Mouse (Mus musculus) limb, embryonic 11.5 days (tissue): ENCODE data around the gene Nfe2l1. TPM values are rescaled to one million over a fixed set of nuclear protein-coding genes. Genes with fewer than 3 reads are reported as not detected.
"Not testable (repeated sequence)": the region's sequence is repeated elsewhere in the genome, so short reads cannot be mapped to it uniquely, and the experiment has no call there.

Experiments
- ATAC-seq: fragments of 200-750 bp; cut with Nextera tagmentation; 2 replicates; pipeline ENCODE4 v1.8.0; 2017; ENCODE audit warnings: low read depth; ENCODE audit not compliant: insufficient number of reproducible peaks, low FRiP score, low TSS enrichment
- DNase-seq: peaks from one replicate; pipeline ENCODE4 v3.0.0-alpha.2; 2015; ENCODE audit warnings: low spot score
- H3K27ac ChIP-seq: fragments of 300-500 bp; sonication (generic); replicated peaks from 2 replicates; pipeline ENCODE4 v1.5.1; 2014; ENCODE audit warnings: low read depth, mild to moderate bottlenecking, low read length
- H3K27me3 ChIP-seq: fragments of 300-500 bp; sonication (generic); 2 replicates; pipeline ENCODE4 v1.6.1; 2014; ENCODE audit warnings: mild to moderate bottlenecking, low read length, mixed read lengths; ENCODE audit not compliant: control insufficient read depth, insufficient read depth
- H3K36me3 ChIP-seq: fragments of 300-500 bp; sonication (generic); 2 replicates; pipeline ENCODE4 v1.6.1; 2014; ENCODE audit warnings: mild to moderate bottlenecking, low read length, moderate library complexity, mixed read lengths; ENCODE audit not compliant: control insufficient read depth, insufficient read depth
- H3K4me1 ChIP-seq: fragments of 300-500 bp; sonication (generic); 2 replicates; pipeline ENCODE4 v1.6.1; 2014; ENCODE audit warnings: low read length, mixed read lengths; ENCODE audit not compliant: control insufficient read depth, insufficient read depth
- H3K4me2 ChIP-seq: fragments of 300-500 bp; sonication (generic); 2 replicates; pipeline ENCODE4 v1.6.1; 2014; ENCODE audit warnings: low read depth, mild to moderate bottlenecking, moderate library complexity; ENCODE audit not compliant: severe bottlenecking
- H3K4me3 ChIP-seq: fragments of 300-500 bp; sonication (generic); 2 replicates; pipeline ENCODE4 v1.5.1; 2014; ENCODE audit warnings: low read depth, low read length
- H3K9ac ChIP-seq: fragments of 300-500 bp; sonication (generic); 2 replicates; pipeline ENCODE4 v1.6.1; 2014; ENCODE audit warnings: mild to moderate bottlenecking, low read length
- H3K9me3 ChIP-seq: fragments of 300-500 bp; sonication (generic); 2 replicates; pipeline ENCODE4 v1.6.1; 2016; ENCODE audit warnings: low read length; ENCODE audit not compliant: control insufficient read depth
- WGBS: fragments of 180-500 bp; shearing (Covaris S2); extraction: QIAGEN DNeasy Blood & Tissue Kit; methylation state at CpG from one replicate; pipeline ENCODE4 v1.1.7; 2014; 5-methylcytosine and 5-hydroxymethylcytosine counted together
- polyA plus RNA-seq: library from polyadenylated mRNA; unstranded; fragments of >200 nt; fragmentation: Nextera tagmentation; extraction: Ambion mirVana; gene quantifications from 2 replicates; pipeline ENCODE4 v1.2.1, GENCODE M21; 2014

Nfe2l1 gene
- polyA plus RNA-seq, 1 experiment from 2014 or later, result 30.1 TPM

GRCm38 (mm10) chr11:96778061-96778627, 51.6 kb downstream of the Nfe2l1 start:
- not testable (repeated sequence) for DNase-seq, H3K9me3 ChIP-seq, H3K27ac ChIP-seq, H3K9ac ChIP-seq, H3K36me3 ChIP-seq, H3K27me3 ChIP-seq, H3K4me1 ChIP-seq, ATAC-seq
- peak overlapping the region; percentile 74; the same call in 1 of the 2 replicates for H3K4me2 ChIP-seq
- H3K4me3 ChIP-seq, result peak overlapping the region; percentile 65
- WGBS, result 67% methylated on average over 10 of the region's 10 CpGs

GRCm38 (mm10) chr11:96776968-96777962, 52.5 kb downstream of the Nfe2l1 start, which contains the start of gene Snx11:
TSS of gene Snx11 (minus strand) at chr11:96777559.
- no peaks in the 10 kb centered on the region for H3K9me3 ChIP-seq
- no peaks in the 10 kb centered on the region for H3K27me3 ChIP-seq
- peak within 1 kb of the TSS; percentile 74 for H3K4me2 ChIP-seq
- peaks cover 5% of the 10 kb centered on the region; the same call in 1 of the 2 replicates for H3K4me1 ChIP-seq
- H3K36me3 ChIP-seq, result peaks cover 3% of the 10 kb centered on the region; the same call in 1 of the 2 replicates
- peak within 1 kb of the TSS; percentile 43 for H3K9ac ChIP-seq
- H3K27ac ChIP-seq, result no peak within 1 kb of the TSS
- H3K4me3 ChIP-seq, result peak within 1 kb of the TSS; percentile 65
- ATAC-seq (peak; percentile 98), DNase-seq (peak; percentile 100)
- WGBS, result 2% methylated on average over 59 of the region's 59 CpGs

GRCm38 (mm10) chr11:96776068-96776467, 53.7 kb downstream of the Nfe2l1 start:
- DNase-seq (no peak), ATAC-seq (no peak)
- WGBS, result 41% methylated on average over 3 of the region's 3 CpGs
- H3K36me3 ChIP-seq, result peaks cover 5% of the 10 kb centered on the region; the same call in 1 of the 2 replicates
- no peaks in the 10 kb centered on the region for H3K27me3 ChIP-seq
- H3K9ac ChIP-seq, result no peak overlapping the region
- peak overlapping the region; percentile 74 for H3K4me2 ChIP-seq
- peaks cover 5% of the 10 kb centered on the region; the same call in 1 of the 2 replicates for H3K4me1 ChIP-seq
- no peaks in the 10 kb centered on the region for H3K9me3 ChIP-seq
- H3K27ac ChIP-seq, result no peak overlapping the region
- no peak overlapping the region for H3K4me3 ChIP-seq

GRCm38 (mm10) chr11:96775665-96776064, 54.1 kb downstream of the Nfe2l1 start:
- H3K4me3 ChIP-seq, result no peak overlapping the region
- no peaks in the 10 kb centered on the region for H3K9me3 ChIP-seq
- DNase-seq (no peak), ATAC-seq (no peak)
- H3K27me3 ChIP-seq, result no peaks in the 10 kb centered on the region
- no peak overlapping the region for H3K27ac ChIP-seq
- H3K4me2 ChIP-seq, result peak overlapping the region; percentile 20; the same call in 1 of the 2 replicates
- peaks cover 5% of the 10 kb centered on the region; the same call in 1 of the 2 replicates for H3K4me1 ChIP-seq
- WGBS, result 73% methylated on average over 7 of the region's 7 CpGs
- no peak overlapping the region; the same call in 1 of the 2 replicates for H3K9ac ChIP-seq
- peaks cover 9% of the 10 kb centered on the region; the same call in 1 of the 2 replicates for H3K36me3 ChIP-seq

- H3K27me3 ChIP-seq, result no peaks in the 10 kb centered on the region
- no peak overlapping the region for H3K9ac ChIP-seq
- no peak for DNase-seq
- H3K9me3 ChIP-seq, result no peaks in the 10 kb centered on the region
- H3K4me1 ChIP-seq, result peaks cover 5% of the 10 kb centered on the region; the same call in 1 of the 2 replicates
- peaks cover 13% of the 10 kb centered on the region; the same call in 1 of the 2 replicates for H3K36me3 ChIP-seq
- H3K4me2 ChIP-seq, result no peak overlapping the region
- WGBS, result 81% methylated on average over 8 of the region's 8 CpGs
- no peak for ATAC-seq
- no peak overlapping the region for H3K4me3 ChIP-seq
- no peak overlapping the region for H3K27ac ChIP-seq
Measured at GRCm38 (mm10) chr11:96775063-96775462, 54.7 kb downstream of the Nfe2l1 start.

- Histone ChIP-seq H3K9me3 (no peaks in the 10 kb centered on the region), H3K9ac (no peak overlapping the region), H3K36me3 (peaks cover 13% of the 10 kb centered on the region; the same call in 1 of the 2 replicates), H3K27ac (no peak overlapping the region), H3K4me3 (no peak overlapping the region), H3K27me3 (no peaks in the 10 kb centered on the region), H3K4me2 (no peak overlapping the region), H3K4me1 (peaks cover 5% of the 10 kb centered on the region; the same call in 1 of the 2 replicates)
- ATAC-seq (no peak), DNase-seq (no peak)
- 89% methylated on average over 3 of the region's 3 CpGs for WGBS
Measured at GRCm38 (mm10) chr11:96774536-96774935, 55.2 kb downstream of the Nfe2l1 start.

- ATAC-seq (no peak), DNase-seq (no peak)
- no peak overlapping the region for H3K4me2 ChIP-seq
- H3K9me3 ChIP-seq, result no peaks in the 10 kb centered on the region
- 90% methylated on average over 9 of the region's 9 CpGs for WGBS
- no peak overlapping the region for H3K4me3 ChIP-seq
- H3K27ac ChIP-seq, result no peak overlapping the region
- H3K36me3 ChIP-seq, result peaks cover 13% of the 10 kb centered on the region; the same call in 1 of the 2 replicates
- H3K4me1 ChIP-seq, result peaks cover 6% of the 10 kb centered on the region
- no peak overlapping the region for H3K9ac ChIP-seq
- no peaks in the 10 kb centered on the region for H3K27me3 ChIP-seq
Measured at GRCm38 (mm10) chr11:96772413-96772812, 57.4 kb downstream of the Nfe2l1 start.

- Histone ChIP-seq H3K9me3 (no peaks in the 10 kb centered on the region), H3K36me3 (peaks cover 13% of the 10 kb centered on the region; the same call in 1 of the 2 replicates), H3K9ac (no peak overlapping the region), H3K27ac (no peak overlapping the region), H3K4me1 (peaks cover 6% of the 10 kb centered on the region), H3K27me3 (no peaks in the 10 kb centered on the region), H3K4me2 (no peak overlapping the region), H3K4me3 (no peak overlapping the region)
- DNase-seq (no peak), ATAC-seq (no peak)
- 86% methylated on average over 9 of the region's 9 CpGs for WGBS
Measured at GRCm38 (mm10) chr11:96771274-96771975, 58.3 kb downstream of the Nfe2l1 start.
